Mouse (Mus musculus) adrenal gland, adult 8-10 months (tissue): ENCODE data around the gene Mettl1. TPM values are rescaled to one million over a fixed set of nuclear protein-coding genes. Genes with fewer than 3 reads are reported as not detected.
"Not testable (repeated sequence)": the region's sequence is repeated elsewhere in the genome, so short reads cannot be mapped to it uniquely, and the experiment has no call there.

Experiments used
- DNase-seq: peaks from one replicate; pipeline ENCODE4 v3.0.0; 2022
- total RNA-seq, 4 experiments: library from RNA; stranded (reverse); gene quantifications; 2 replicates each; pipeline ENCODE4 v1.2.4; 2022

The Mettl1 gene
- total RNA-seq, 4 experiments from 2014 or later = 19.3 to 33.1 (median 26.4) TPM

DNA sequence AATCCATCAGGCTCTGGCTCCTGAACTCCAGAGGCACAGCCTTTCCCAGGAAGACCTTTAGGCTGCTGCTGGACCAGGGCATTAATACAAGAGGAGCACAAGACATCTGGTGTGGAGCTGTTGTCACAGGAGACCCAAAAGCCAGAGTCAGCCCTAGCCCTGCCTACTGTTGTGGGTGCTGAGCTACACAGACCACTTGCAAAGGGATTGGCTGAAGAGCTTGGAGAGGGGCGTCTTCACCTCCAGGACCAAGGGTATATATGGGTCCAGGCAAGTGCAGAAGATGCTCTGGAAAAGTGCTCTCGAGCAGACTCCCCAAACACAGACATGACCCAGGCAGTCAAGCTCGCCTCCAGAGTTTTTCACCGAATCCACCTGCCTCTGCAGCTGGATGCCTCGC lies 6.7 kb downstream of the Mettl1 start, which contains the start of gene Cyp27b1:
Gene Cyp27b1, plus strand, starts transcription at position 297 of the 400 bp plus-strand sequence.
- no peak for DNase-seq

DNA sequence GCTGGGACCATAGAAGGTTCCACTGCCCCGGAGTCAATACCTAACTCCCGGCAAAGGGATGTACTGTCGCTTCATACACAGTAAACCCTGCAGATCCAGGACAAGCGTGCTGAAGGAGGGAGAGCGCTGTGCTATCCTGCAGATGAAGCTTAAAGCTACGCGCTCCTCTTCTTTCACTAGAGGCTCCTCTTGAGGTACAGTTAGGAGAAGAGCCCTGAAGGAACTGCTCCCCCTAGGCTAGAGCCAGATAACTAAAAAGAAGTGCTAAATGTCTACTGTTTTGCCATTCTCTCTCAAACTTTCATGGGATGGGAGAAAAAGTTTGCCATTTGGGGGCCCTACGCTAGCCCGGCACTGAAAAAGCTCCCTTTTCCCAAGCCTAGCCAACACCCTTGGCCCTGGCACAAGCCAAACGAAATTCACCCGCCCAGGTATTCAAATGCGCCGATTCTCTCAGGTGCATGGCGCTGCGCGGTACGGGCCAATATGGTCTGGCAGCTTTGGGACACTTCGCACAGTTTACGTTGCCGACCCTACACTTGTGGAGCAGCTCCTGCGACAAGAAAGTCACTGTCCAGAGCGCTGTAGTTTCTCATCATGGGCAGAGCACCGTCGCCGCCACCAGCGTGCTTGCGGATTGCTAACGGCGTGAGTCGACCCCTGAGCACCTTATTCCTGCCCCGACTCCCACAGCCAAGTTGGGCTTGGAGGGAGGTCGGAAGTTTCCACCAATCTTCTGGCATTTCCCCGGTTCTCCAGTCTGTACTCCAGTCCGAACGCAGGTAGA lies 7.6 kb downstream of the Mettl1 start:
- no peak for DNase-seq

DNA sequence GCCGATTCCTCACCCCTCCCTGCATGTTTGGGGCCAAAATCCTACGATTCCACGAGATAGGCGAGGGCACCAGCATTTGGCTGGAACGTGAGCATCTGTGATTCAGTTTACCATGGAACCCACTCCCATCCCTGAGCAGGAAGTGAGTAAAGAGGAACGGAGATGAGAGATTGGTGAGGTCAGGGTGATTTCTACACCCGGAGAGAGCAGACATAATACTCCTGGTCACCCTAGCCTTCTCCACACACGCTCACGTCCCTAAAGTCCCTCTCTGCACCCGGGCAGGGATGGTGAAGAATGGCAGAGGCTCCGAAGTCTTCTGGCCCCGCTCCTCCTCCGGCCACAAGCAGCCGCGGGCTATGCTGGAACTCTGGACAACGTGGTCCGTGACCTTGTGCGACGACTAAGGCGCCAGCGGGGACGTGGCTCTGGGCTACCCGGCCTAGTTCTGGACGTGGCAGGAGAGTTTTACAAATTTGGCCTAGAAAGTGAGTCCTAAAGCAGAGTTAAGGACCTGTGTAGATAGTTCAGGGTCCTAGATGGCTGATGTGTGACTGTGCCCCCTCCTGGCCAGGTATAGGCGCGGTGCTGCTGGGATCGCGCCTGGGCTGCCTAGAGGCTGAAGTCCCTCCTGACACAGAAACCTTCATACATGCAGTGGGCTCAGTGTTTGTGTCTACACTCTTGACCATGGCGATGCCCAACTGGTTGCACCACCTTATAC lies 8.3 kb downstream of the Mettl1 start:
- no peak for DNase-seq

DNA sequence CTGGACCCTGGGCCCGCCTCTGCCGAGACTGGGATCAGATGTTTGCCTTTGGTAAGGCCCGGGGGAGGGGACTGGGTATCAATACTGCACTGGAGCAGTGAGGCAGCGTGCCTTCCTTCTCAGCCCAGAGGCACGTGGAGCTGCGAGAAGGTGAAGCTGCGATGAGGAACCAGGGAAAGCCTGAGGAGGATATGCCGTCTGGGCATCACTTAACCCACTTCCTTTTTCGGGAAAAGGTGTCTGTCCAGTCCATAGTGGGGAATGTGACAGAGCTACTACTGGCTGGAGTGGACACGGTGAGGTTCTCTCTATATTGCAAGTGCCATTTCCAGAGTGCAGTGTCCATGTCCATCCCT lies 8.9 kb downstream of the Mettl1 start:
- DNase-seq = no peak

DNA sequence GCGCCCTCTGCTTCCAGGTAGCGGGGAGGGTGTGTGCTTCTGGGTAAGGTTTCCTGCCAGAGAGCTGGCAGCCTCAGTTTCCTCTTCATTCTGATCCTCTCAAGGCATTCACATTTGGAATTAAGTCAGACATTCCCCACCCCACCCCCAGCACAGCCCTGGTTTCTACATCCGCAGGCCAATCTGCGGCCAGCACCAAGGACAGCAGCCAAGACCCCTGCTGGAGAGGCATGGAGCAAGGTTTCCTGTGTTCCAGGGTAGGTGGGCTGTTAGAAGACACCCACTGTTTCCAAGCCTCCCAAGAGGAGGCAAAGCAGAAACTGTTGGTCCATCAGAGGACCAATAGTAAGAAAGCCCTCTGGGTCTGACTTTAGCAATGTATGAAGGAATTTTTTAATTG lies 13.4 kb downstream of the Mettl1 start:
- DNase-seq = no peak

DNA sequence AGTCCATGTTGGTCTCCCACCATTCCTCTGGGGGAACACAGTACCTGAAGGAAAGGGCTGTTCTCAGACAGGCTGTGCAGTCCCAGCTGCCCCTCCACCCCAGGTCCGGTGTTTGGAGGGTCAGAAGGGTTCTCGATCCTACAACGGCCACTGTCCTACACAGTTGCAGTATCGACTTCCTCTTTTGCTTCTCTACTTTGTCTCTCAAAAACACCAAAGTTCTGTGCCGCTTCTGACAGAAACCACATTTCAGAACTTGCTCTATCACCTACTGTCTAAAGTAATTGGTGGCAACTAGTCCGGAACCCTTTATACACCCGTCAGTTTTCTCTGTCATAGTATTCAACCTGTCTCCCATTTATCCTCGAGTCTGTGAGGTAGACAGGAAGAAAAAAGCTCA lies 14.2 kb downstream of the Mettl1 start:
- no peak for DNase-seq

DNA sequence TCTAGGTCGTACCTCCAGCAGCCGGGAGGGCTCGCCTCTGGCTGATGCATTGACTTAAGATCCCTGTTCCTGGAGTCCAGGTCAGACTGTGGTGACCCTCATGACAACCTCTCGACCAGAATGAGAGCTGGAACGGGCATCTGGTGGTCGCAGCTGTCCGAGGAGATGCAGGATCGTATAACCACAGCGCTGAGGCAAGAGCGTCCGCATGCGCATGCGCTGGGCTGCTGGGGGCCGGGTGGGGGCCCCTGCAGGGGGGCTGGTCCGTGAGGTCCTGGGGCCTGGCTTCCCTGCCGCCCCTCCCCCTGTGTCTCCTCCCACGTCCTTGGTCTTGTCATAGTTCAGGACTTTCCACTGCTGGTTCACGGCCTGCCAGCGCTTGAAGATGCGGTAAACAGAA lies 15.3 kb downstream of the Mettl1 start:
- DNase-seq = no peak

DNA sequence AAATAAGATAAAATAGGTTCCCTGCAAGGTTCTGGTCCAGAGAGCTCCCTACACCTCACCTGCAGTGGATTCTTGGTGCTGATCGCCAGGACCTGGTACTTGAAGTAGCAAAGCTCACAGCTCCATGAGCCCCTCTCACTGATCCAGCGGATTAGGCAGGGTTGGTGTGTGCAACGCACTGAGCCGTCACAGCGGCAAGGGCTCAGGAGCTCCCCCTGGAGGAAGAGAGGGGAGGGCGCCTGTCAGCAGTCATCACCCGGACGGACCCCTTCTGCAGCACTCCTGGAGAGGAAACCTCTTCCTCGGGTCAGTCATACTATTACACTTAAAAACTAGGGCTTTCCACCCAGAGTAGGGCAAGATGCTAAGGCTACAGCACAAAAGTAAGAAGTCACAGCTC lies 16.9 kb downstream of the Mettl1 start:
- no peak for DNase-seq

DNA sequence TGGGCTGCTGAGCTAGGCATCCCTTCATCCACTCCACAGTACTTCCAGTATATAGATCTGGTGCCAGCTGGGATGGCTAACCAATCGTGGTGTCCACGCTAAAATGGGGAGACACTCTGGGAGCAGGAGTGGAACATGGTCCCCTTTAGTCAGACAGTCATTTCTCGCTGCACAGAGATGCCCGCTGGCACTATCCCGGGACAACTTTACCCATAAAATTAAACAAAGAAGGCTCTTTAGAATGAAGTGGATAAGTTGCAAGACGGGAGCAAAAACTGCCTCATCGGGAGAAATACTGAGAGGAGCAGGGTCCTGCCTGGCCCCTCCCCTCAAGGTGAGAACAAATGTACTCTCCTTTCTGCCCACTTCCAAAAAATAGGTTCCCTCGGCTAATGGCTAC lies 17.5 kb downstream of the Mettl1 start:
- DNase-seq = no peak

DNA sequence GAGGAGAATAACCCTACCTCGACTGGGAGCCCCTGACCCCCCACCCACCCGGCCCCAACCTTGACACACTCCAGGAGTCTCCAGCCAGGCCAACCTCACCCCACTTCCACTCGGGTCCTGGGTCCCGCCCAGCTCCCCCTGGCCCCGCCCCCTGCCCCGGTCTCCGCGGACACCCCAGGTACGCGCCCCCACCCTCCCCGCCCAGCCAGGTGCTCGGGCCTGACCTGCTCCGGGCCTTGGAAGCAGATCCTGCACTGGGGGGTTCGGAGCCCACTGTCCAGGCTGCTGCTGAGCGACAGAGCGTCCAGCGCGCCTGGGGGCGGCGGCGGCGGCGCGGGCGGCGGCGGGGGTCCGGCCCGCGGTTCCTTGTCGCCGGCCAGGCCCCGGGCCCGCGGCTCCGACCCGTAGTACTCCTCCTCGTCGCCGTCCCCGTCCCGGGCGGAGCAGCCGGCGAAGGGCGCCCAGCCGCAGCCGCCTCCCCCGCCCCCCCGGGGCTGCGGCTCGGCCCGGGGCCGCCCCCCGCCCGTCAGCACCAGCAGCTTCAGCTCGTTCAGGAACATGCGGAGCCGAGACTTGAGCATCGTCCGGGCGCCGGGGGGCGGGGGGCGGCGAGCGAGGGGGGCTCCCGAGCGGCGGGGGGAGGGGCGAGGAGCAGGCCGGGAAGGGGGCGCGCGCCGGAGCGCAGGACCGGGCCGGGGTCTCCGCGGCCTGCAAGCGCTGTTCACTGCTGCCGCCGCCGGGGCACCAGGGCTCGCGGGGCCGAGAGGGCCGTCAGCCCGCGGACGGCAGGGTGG lies 18.2 kb downstream of the Mettl1 start:
- DNase-seq = no peak

DNA sequence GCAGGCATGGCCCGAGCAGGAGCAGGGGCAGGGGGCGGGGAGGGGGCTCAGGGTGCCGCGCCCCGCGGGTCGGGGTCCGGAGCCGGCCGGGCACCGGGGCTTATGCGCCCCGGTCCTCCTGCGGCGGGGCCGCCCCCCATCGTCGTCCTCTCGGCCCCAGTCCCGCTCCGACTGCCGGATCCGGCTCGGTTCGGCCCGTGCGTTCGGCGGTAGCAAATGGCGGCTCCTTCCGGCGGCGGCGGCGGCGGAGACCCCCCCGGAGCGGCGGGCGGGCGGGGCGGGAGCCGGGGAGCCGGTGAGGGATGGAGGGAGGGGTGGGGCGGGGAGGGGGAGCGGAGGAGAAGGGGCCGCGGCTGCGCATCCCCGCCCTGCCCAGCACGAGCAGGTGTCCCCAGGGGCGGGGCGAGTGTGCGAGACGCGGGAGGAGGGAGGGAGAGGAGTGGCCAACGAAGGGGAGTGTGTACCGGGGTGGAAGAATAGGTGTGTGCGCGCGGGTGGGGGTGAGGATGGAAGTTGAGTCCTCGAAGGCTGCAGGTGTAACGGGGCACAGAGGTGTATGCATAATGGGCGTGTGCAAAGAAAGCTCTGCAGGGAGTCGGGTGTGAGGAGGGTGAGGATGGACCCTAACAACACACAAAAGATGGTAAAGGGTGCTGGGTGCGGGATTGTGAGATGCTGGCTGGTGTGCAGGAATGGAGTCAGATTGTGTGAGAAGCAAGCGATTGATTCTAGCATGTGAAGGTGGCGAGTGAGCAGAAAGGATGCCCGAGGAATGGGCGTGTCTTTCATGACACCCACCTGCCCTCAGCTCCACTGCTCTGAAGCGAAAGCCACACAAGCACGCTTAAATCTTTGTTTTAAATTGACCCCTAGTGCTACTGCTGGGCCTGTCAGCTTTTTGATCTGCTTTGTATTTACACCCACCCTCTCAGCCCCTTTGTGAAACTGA lies 19.0 kb downstream of the Mettl1 start, which contains the start of gene March9:
Gene March9, minus strand, starts transcription at position 217 of the 949 bp plus-strand sequence.
- DNase-seq = peak; percentile 81

DNA sequence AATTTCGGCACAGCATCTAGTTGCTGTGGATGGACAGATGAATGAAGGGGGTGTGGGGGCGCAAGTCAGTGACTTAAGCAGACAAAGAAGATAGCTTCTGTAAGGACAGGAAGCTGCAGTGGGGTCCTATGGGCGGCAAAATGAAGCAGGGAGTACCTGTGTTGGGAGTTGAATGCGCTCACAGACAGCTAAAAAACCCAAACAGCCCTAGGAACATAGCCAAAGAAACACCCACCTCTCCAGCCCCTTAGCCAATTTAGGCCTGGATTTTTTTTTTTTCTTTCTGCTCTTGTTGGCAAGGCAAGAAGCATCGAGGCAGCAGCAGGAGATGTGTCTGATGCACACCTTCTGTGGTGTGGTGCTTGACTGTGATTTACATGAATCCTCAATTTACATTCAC lies 19.9 kb downstream of the Mettl1 start:
- DNase-seq = no peak

DNA sequence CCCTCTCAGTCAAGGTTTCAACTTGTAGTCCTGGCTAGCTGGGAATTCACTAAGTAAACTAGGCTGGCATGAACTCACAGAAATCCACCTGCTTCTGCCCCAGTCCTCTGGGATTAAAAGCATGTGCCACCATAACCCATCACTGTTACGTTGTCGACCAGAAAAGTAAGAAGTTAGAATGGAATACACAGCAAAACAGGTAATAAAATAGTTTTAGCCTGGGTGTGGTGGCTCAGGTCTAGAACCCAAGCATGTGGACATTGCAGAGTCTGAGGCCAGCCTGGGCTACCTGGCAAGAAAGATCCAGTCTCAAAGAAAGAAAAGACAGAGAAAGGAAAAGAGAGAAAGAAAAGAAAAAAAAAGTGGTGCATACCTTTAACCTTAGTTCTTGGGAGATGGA lies 20.3 kb downstream of the Mettl1 start:
- no peak for DNase-seq

DNA sequence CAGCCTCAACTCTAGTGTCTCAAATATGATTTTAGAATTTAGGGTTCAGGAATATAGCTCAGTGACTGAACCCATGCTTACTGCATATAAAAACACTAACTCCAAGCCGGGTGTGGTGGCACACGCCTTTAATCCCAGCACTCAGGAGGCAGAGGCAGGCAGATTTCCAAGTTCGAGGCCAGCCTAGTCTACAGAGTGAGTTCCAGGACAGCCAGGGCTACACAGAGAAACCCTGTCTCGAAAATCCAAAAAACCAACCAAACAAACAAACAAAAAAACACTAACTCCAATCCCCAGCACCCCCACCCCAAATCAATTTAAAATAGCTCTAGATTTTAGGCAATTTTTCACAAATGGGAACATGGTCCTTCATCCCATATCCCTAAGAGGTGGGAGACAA lies 20.9 kb downstream of the Mettl1 start:
- not testable (repeated sequence) for DNase-seq

DNA sequence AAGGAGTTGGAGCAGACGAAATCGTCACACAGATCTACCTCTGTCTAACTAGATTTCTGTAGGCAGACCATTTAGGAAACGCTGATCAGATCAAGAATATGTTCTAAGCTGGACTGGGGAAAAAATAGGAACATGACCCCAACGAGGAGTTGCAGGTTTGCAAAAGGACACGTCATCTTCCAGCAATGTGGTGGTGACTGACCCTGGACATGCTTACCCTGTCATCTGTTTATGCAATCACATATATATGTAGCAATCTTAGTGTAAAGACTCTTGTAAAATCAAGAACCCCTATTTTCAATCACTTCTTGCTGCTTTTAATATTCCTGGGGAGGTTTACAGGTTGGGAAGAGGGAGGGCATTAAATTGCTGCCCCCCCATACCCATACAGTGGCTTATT lies 21.3 kb downstream of the Mettl1 start:
- no peak for DNase-seq

DNA sequence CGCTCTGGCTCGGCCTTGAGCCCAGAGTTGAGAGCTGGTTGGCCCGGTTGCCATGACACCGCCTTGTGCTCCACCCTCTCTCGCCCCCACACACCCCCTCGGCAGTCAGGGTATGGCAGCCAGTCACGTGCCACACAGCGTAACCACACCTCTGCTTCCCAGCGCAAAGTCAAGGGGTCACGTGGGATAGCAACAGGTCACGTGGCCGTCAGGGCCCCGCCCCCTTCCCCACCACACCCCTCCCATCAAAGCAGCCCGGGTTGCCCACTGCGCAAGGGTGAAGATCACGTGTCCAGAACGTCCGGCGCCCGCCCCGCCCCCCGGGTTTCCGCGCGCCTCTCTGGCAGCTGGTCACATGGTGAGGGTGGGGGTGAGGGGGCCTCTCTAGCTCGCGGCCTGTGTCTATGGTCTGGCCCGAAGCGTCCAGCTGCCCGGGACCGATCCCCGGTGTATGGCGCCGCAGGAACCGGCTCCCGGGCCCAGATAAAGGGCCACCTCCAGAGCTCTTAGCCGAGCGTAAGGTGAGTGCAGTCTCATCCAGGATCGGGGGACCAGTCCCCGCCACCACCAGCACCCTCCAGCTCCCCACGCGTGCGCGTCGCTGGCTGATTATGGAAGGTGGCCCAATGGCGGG lies 22.1 kb downstream of the Mettl1 start, which contains the start of gene Cdk4:
Gene Cdk4, plus strand, starts transcription at position 296 of the 634 bp plus-strand sequence.
- DNase-seq = peak; percentile 98

DNA sequence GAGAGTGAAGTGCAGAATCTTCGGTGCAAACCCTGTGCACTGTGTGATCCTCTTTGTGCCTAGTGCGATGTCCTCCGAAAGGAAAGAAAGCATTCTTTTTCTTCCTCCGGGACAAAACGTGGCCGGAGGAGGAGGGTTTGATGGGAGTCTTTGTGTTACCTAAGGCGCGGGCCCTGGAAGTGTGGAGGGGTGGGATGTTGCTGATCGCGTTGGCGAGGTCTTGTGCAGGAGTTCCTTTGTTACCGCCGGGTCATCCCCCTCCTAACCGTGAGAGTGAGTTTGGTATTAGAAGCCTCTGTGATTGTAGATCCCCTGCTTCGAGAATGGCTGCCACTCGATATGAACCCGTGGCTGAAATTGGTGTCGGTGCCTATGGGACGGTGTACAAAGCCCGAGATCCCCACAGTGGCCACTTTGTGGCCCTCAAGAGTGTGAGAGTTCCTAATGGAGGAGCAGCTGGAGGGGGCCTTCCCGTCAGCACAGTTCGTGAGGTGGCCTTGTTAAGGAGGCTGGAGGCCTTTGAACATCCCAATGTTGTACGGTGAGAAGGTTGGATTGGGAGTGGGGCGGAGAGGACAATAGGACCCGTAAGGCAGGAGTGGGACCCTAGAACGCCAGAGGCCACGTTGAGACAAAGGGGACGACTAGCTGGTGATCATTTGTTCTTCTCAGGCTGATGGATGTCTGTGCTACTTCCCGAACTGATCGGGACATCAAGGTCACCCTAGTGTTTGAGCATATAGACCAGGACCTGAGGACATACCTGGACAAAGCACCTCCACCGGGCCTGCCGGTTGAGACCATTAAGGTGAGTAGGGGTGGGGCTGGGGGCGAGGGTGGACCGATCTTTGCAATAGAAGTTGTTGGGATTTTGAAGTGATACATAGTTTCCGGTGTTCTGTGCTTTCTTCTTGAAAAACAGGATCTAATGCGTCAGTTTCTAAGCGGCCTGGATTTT lies 23.0 kb downstream of the Mettl1 start:
- DNase-seq = no peak

DNA sequence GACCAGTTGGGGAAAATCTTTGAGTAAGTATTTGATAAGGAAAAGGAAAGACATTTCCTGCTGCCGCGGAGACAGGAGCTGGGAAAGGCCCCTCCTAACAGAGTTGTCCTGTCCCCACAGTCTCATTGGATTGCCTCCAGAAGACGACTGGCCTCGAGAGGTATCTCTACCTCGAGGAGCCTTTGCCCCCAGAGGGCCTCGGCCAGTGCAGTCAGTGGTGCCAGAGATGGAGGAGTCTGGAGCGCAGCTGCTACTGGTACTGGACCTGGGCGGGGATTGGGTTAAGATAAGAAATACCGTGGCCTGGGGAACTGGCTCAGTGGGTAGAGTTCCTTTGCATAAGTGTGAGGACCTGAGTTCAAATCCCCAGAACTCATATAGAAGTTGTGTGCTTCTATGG lies 24.8 kb downstream of the Mettl1 start:
- no peak for DNase-seq

DNA sequence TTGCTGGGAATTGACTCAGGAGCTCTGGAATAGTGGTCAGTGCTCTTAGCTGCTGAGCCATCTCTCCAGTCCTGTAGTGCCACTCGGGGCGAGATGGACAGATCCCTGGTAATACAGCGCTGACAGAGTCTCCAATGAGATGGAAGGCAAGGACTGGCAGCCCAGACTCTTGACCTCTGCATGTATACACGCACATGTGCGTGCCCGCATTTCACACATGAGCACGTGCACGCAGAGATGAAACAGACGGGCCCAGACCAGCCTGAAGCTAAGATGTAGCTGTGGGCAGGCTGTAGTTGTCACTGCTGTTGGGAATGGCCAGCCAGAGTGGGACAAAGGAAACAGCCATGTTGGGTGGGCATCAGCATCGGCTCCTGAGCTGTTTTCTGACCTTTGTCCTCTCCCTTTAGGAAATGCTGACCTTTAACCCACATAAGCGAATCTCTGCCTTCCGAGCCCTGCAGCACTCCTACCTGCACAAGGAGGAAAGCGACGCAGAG lies 25.4 kb downstream of the Mettl1 start:
- no peak for DNase-seq
